Mouse (Mus musculus) ES-E14 (cell line): ENCODE results near the gene Dnaaf1.

Experiments used
- CHD2 ChIP-seq: IDR thresholded peaks from 2 replicates; pipeline ENCODE4 v1.6.1; 2014; ENCODE audit warnings: mild to moderate bottlenecking, low read depth, low read length, inconsistent platforms
- MAFK ChIP-seq: IDR thresholded peaks from 2 replicates; pipeline ENCODE4 v1.6.1; 2014; ENCODE audit warnings: mild to moderate bottlenecking, low read depth, low read length, inconsistent platforms; ENCODE audit not compliant: insufficient read depth
- ZC3H11A ChIP-seq: IDR thresholded peaks from 2 replicates; pipeline ENCODE4 v1.6.1; 2012; ENCODE audit warnings: low read depth, mild to moderate bottlenecking, inconsistent platforms, low read length, borderline replicate concordance

DNA sequence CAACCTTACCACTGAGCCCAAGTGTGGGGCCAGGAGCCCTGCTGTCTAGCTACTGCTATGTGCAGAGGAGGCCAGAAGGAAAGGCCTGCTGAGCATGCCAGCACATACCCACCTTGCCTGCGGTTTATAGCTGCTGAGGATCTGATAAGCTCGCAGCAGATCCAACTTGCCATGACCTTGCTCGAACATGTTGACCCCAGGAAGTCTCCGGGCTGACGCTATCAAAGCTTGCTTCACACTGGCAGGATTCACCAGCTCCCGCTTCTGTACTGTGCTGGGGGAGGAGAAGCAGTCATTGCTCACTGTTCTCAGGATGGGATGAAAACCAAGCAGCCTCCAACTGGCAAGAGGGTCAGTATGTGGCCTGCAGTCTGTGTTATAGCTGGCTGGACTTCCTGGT lies 44.1 kb upstream of the Dnaaf1 start:
- TF ChIP-seq CHD2 (no peak), ZC3H11A (no peak), MAFK (no peak)
